Mouse (Mus musculus): Measurements from ENCODE around the gene Hoxc10. TPM values are rescaled to one million over a fixed set of nuclear protein-coding genes. Genes with fewer than 3 reads are reported as not detected.

Gene Hoxc10
- polyA plus RNA-seq, 1 experiment from 2014 or later: not detected

GRCm38 (mm10) chr15:102997939-102998355 is 31.4 kb downstream of the Hoxc10 start, which contains the start of gene Hoxc6:
TSS of gene Hoxc6 (plus strand) at chr15:102998257.
- H3K9ac ChIP-seq: no peak within 1 kb of the TSS
- no peaks in the 10 kb centered on the region for H3K36me3 ChIP-seq
- no peak for DNase-seq
- no peak for ATAC-seq (ENCODE audit: low read depth)
- no peaks in the 10 kb centered on the region for H3K9me3 ChIP-seq (replicated peaks)
- H3K27me3 ChIP-seq: peaks cover 99% of the 10 kb centered on the region
- H3K4me2 ChIP-seq: peak within 1 kb of the TSS; percentile 63
- peak within 1 kb of the TSS; percentile 46 for H3K4me3 ChIP-seq (replicated peaks)
- 2% methylated on average over 19 of the region's 19 CpGs for WGBS (ENCODE audit: insufficient replicate concordance)
- peaks cover 9% of the 10 kb centered on the region for H3K4me1 ChIP-seq (replicated peaks)
- no peak within 1 kb of the TSS for H3K27ac ChIP-seq

- peaks cover 9% of the 10 kb centered on the region for H3K4me1 ChIP-seq (replicated peaks)
- ATAC-seq (ENCODE audit: low read depth) (no peak), DNase-seq (no peak)
- peaks cover 100% of the 10 kb centered on the region for H3K27me3 ChIP-seq
- no peaks in the 10 kb centered on the region for H3K36me3 ChIP-seq
- peak overlapping the region; percentile 46 for H3K4me3 ChIP-seq (replicated peaks)
- 1% methylated on average over 19 of the region's 19 CpGs for WGBS (ENCODE audit: insufficient replicate concordance)
- H3K9me3 ChIP-seq (replicated peaks): no peaks in the 10 kb centered on the region
- H3K27ac ChIP-seq: no peak overlapping the region
- peak overlapping the region; percentile 63 for H3K4me2 ChIP-seq
- H3K9ac ChIP-seq: no peak overlapping the region
Measured at GRCm38 (mm10) chr15:102998608-102999182, 32.1 kb downstream of the Hoxc10 start.

- H3K27me3 ChIP-seq: peaks cover 100% of the 10 kb centered on the region
Measured at GRCm38 (mm10) chr15:102999183-102999831, 32.7 kb downstream of the Hoxc10 start.

GRCm38 (mm10) chr15:102999955-103000354 is 33.4 kb downstream of the Hoxc10 start:
- Histone ChIP-seq H3K27ac (no peak overlapping the region), H3K4me3 (replicated peaks) (no peak overlapping the region), H3K9me3 (replicated peaks) (no peaks in the 10 kb centered on the region), H3K27me3 (peaks cover 100% of the 10 kb centered on the region), H3K36me3 (no peaks in the 10 kb centered on the region), H3K4me1 (replicated peaks) (peaks cover 9% of the 10 kb centered on the region), H3K4me2 (peak overlapping the region; percentile 63), H3K9ac (no peak overlapping the region)
- 7% methylated on average over 11 of the region's 11 CpGs for WGBS (ENCODE audit: insufficient replicate concordance)
- DNase-seq: no peak
- ATAC-seq (ENCODE audit: low read depth): no peak

More at GRCm38 (mm10) chr15:102999183-102999831, 32.7 kb downstream of the Hoxc10 start:
- peaks cover 9% of the 10 kb centered on the region for H3K4me1 ChIP-seq (replicated peaks)
- peak overlapping the region; percentile 63 for H3K4me2 ChIP-seq
- no peak overlapping the region; the same call in 1 of the 2 replicates for H3K9ac ChIP-seq
- H3K9me3 ChIP-seq (replicated peaks): no peaks in the 10 kb centered on the region
- 2% methylated on average over 33 of the region's 33 CpGs for WGBS (ENCODE audit: insufficient replicate concordance)
- peak; percentile 9 for DNase-seq
- peak; percentile 65 for ATAC-seq (ENCODE audit: low read depth)
- H3K4me3 ChIP-seq (replicated peaks): peak overlapping the region; percentile 46
- no peak overlapping the region for H3K27ac ChIP-seq
- no peaks in the 10 kb centered on the region for H3K36me3 ChIP-seq

- 0 out of 2 replicates have a peak overlapping the region, but pooled peaks have one; percentile 7 for H3K4me3 ChIP-seq (replicated peaks)
- H3K9ac ChIP-seq: no peak overlapping the region
- 5% methylated on average over 24 of the region's 24 CpGs for WGBS (ENCODE audit: insufficient replicate concordance)
Measured at GRCm38 (mm10) chr15:103000501-103000901, 33.9 kb downstream of the Hoxc10 start.

GRCm38 (mm10) chr15:103001370-103001769 is 34.8 kb downstream of the Hoxc10 start:
- Histone ChIP-seq H3K4me1 (replicated peaks) (peaks cover 9% of the 10 kb centered on the region), H3K9me3 (replicated peaks) (no peaks in the 10 kb centered on the region), H3K4me2 (no peak overlapping the region), H3K4me3 (replicated peaks) (no peak overlapping the region), H3K36me3 (no peaks in the 10 kb centered on the region), H3K9ac (no peak overlapping the region), H3K27ac (no peak overlapping the region), H3K27me3 (peaks cover 100% of the 10 kb centered on the region)
- ATAC-seq (ENCODE audit: low read depth) (no peak), DNase-seq (no peak)
- 40% methylated on average over 2 of the region's 2 CpGs for WGBS (ENCODE audit: insufficient replicate concordance)

More at GRCm38 (mm10) chr15:103000501-103000901, 33.9 kb downstream of the Hoxc10 start:
- Histone ChIP-seq H3K9me3 (replicated peaks) (no peaks in the 10 kb centered on the region), H3K27me3 (peaks cover 100% of the 10 kb centered on the region), H3K4me2 (peak overlapping the region; percentile 17; the same call in 1 of the 2 replicates), H3K4me1 (replicated peaks) (peaks cover 9% of the 10 kb centered on the region), H3K36me3 (no peaks in the 10 kb centered on the region), H3K27ac (no peak overlapping the region)
- ATAC-seq (ENCODE audit: low read depth): no peak
- no peak for DNase-seq

GRCm38 (mm10) chr15:103002156-103002555 is 35.6 kb downstream of the Hoxc10 start:
- no peaks in the 10 kb centered on the region for H3K36me3 ChIP-seq
- H3K4me2 ChIP-seq: no peak overlapping the region
- no peak overlapping the region for H3K4me3 ChIP-seq (replicated peaks)
- no peaks in the 10 kb centered on the region for H3K9me3 ChIP-seq (replicated peaks)
- no peak for ATAC-seq (ENCODE audit: low read depth)
- peaks cover 100% of the 10 kb centered on the region for H3K27me3 ChIP-seq
- H3K9ac ChIP-seq: no peak overlapping the region
- H3K4me1 ChIP-seq (replicated peaks): peaks cover 9% of the 10 kb centered on the region
- 24% methylated on average over 4 of the region's 4 CpGs for WGBS (ENCODE audit: insufficient replicate concordance)
- H3K27ac ChIP-seq: no peak overlapping the region
- DNase-seq: no peak

GRCm38 (mm10) chr15:103002821-103003448 is 36.3 kb downstream of the Hoxc10 start:
- DNase-seq (no peak), ATAC-seq (ENCODE audit: low read depth) (no peak)
- H3K4me1 ChIP-seq (replicated peaks): peaks cover 9% of the 10 kb centered on the region
- H3K9ac ChIP-seq: no peak overlapping the region
- no peaks in the 10 kb centered on the region for H3K36me3 ChIP-seq
- H3K27ac ChIP-seq: no peak overlapping the region
- peaks cover 100% of the 10 kb centered on the region for H3K27me3 ChIP-seq
- no peak overlapping the region for H3K4me3 ChIP-seq (replicated peaks)
- H3K4me2 ChIP-seq: no peak overlapping the region
- no peaks in the 10 kb centered on the region for H3K9me3 ChIP-seq (replicated peaks)
- WGBS (ENCODE audit: insufficient replicate concordance): 10% methylated on average over 13 of the region's 13 CpGs

GRCm38 (mm10) chr15:103005308-103005707 is 38.7 kb downstream of the Hoxc10 start:
- ATAC-seq (ENCODE audit: low read depth): no peak
- H3K4me2 ChIP-seq: no peak overlapping the region
- 4% methylated on average over 17 of the region's 17 CpGs for WGBS (ENCODE audit: insufficient replicate concordance)
- peaks cover 100% of the 10 kb centered on the region for H3K27me3 ChIP-seq
- no peaks in the 10 kb centered on the region for H3K4me1 ChIP-seq (replicated peaks)
- no peaks in the 10 kb centered on the region for H3K36me3 ChIP-seq
- H3K9me3 ChIP-seq (replicated peaks): no peaks in the 10 kb centered on the region
- H3K4me3 ChIP-seq (replicated peaks): no peak overlapping the region
- DNase-seq: no peak
- no peak overlapping the region for H3K9ac ChIP-seq
- H3K27ac ChIP-seq: no peak overlapping the region

- H3K4me2 ChIP-seq: no peak overlapping the region
- no peaks in the 10 kb centered on the region for H3K36me3 ChIP-seq
- ATAC-seq (ENCODE audit: low read depth) (no peak), DNase-seq (no peak)
- H3K9me3 ChIP-seq (replicated peaks): no peaks in the 10 kb centered on the region
- no peak overlapping the region for H3K27ac ChIP-seq
- H3K27me3 ChIP-seq: peaks cover 100% of the 10 kb centered on the region
- H3K4me1 ChIP-seq (replicated peaks): no peaks in the 10 kb centered on the region
- WGBS (ENCODE audit: insufficient replicate concordance): 16% methylated on average over 5 of the region's 5 CpGs
- H3K4me3 ChIP-seq (replicated peaks): no peak overlapping the region
- H3K9ac ChIP-seq: no peak overlapping the region
Measured at GRCm38 (mm10) chr15:103005797-103006196, 39.2 kb downstream of the Hoxc10 start.

- Histone ChIP-seq H3K4me2 (no peak overlapping the region), H3K4me3 (replicated peaks) (no peak overlapping the region), H3K9ac (no peak overlapping the region), H3K4me1 (replicated peaks) (no peaks in the 10 kb centered on the region), H3K36me3 (no peaks in the 10 kb centered on the region), H3K27ac (no peak overlapping the region), H3K27me3 (peaks cover 100% of the 10 kb centered on the region), H3K9me3 (replicated peaks) (no peaks in the 10 kb centered on the region)
- WGBS (ENCODE audit: insufficient replicate concordance): 34% methylated on average over 1 of the region's 1 CpGs
- ATAC-seq (ENCODE audit: low read depth) (no peak), DNase-seq (no peak)
Measured at GRCm38 (mm10) chr15:103006326-103006725, 39.7 kb downstream of the Hoxc10 start.
